Mouse (Mus musculus) left cerebral cortex, postnatal 36 days (tissue): ENCODE data around the gene Sh3bp5. TPM values are rescaled to one million over a fixed set of nuclear protein-coding genes. Genes with fewer than 3 reads are reported as not detected.

Experiments
- DNase-seq, 2 experiments: peaks; one replicate each; pipeline ENCODE4 v3.0.0; 2021 to 2022; ENCODE audit warnings: low spot score in 2 of 2, mixed read lengths in 1 of 2
- intact Hi-C: fragments of 180-260 bp; cut with DNase I; formaldehyde crosslinking; loops from one replicate; pipeline ENCODE4 v1.15.1; 2025
- total RNA-seq, 2 experiments: library from RNA; stranded (reverse); gene quantifications; 2 replicates each; pipeline ENCODE4 v1.2.3; 2021

The Sh3bp5 gene
- total RNA-seq, 2 experiments from 2014 or later: 60.1 to 60.2 TPM

- intact Hi-C loops: loop anchor here (5.0 kb wide), 1 partner anchor 54 kb away; the partner anchor contains the start of gene Sh3bp5
- peak; percentile 76 to 84 for DNase-seq
Observed at GRCm38 (mm10) chr14:31383470-31384050, 52.3 kb downstream of the Sh3bp5 start.

- DNase-seq: no peak
- intact Hi-C loops: loop anchor here (5.0 kb wide), 1 partner anchor 55 kb away; the partner anchor contains the start of gene Sh3bp5
Observed at GRCm38 (mm10) chr14:31382276-31382675, 53.6 kb downstream of the Sh3bp5 start.

- no peak for DNase-seq
Observed at GRCm38 (mm10) chr14:31376331-31376730, 59.5 kb downstream of the Sh3bp5 start.

GRCm38 (mm10) chr14:31374390-31374789 is 61.5 kb downstream of the Sh3bp5 start:
- intact Hi-C loops: no loop called here
- DNase-seq: no peak

More at GRCm38 (mm10) chr14:31376331-31376730, 59.5 kb downstream of the Sh3bp5 start:
- intact Hi-C loops: no loop called here

GRCm38 (mm10) chr14:31369377-31369776 is 66.5 kb downstream of the Sh3bp5 start:
- DNase-seq: no peak
- intact Hi-C loops: no loop called here

- intact Hi-C loops: loop anchor here (2.0 kb wide), 1 partner anchor 105 kb away; no protein-coding TSS in a partner anchor
- DNase-seq: no peak
Observed at GRCm38 (mm10) chr14:31367951-31368350, 67.9 kb downstream of the Sh3bp5 start.

- intact Hi-C loops: no loop called here
Observed at GRCm38 (mm10) chr14:31365350-31365749, 70.5 kb downstream of the Sh3bp5 start.

GRCm38 (mm10) chr14:31364589-31364988 is 71.3 kb downstream of the Sh3bp5 start:
- DNase-seq: no peak
- intact Hi-C loops: no loop called here

More at GRCm38 (mm10) chr14:31365350-31365749, 70.5 kb downstream of the Sh3bp5 start:
- peak in 1 of 2 experiments; percentile 55 for DNase-seq

GRCm38 (mm10) chr14:31362236-31362635 is 73.6 kb downstream of the Sh3bp5 start:
- intact Hi-C loops: no loop called here

GRCm38 (mm10) chr14:31345367-31345766 is 90.5 kb downstream of the Sh3bp5 start:
- DNase-seq: no peak
- intact Hi-C loops: loop anchor here (10.0 kb wide), 1 partner anchor 259 kb away; no protein-coding TSS in a partner anchor

More at GRCm38 (mm10) chr14:31362236-31362635, 73.6 kb downstream of the Sh3bp5 start:
- DNase-seq: no peak

- DNase-seq: no peak
- intact Hi-C loops: loop anchor here (10.0 kb wide), 1 partner anchor 262 kb away; no protein-coding TSS in a partner anchor
Observed at GRCm38 (mm10) chr14:31343241-31343640, 92.6 kb downstream of the Sh3bp5 start.

- DNase-seq: no peak
- intact Hi-C loops: loop anchor here (5.0 kb wide), 2 partner anchors 66 to 86 kb away; partner anchors contain the start of genes Bap1 and Phf7
Observed at GRCm38 (mm10) chr14:31337947-31338346, 97.9 kb downstream of the Sh3bp5 start.

GRCm38 (mm10) chr14:31337406-31337805 is 98.5 kb downstream of the Sh3bp5 start:
- DNase-seq: no peak
- intact Hi-C loops: loop anchor here (5.0 kb wide), 2 partner anchors 65 to 85 kb away; partner anchors contain the start of genes Bap1 and Phf7

- intact Hi-C loops: loop anchor here (5.0 kb wide), 2 partner anchors 64 to 84 kb away; partner anchors contain the start of genes Bap1 and Phf7
- peak; percentile 96 to 97 for DNase-seq
Observed at GRCm38 (mm10) chr14:31336369-31337155, 99.3 kb downstream of the Sh3bp5 start, which contains the start of gene Capn7. Gene Capn7 (plus strand): TSS chr14:31336638.

- no peak for DNase-seq
Observed at GRCm38 (mm10) chr14:31335765-31336164, 100.1 kb downstream of the Sh3bp5 start.

GRCm38 (mm10) chr14:31330957-31331356 is 104.9 kb downstream of the Sh3bp5 start:
- DNase-seq: no peak
- intact Hi-C loops: no loop called here

More at GRCm38 (mm10) chr14:31335765-31336164, 100.1 kb downstream of the Sh3bp5 start:
- intact Hi-C loops: loop anchor here (5.0 kb wide), 2 partner anchors 63 to 83 kb away; partner anchors contain the start of genes Bap1 and Phf7

- intact Hi-C loops: no loop called here
- DNase-seq: no peak
Observed at GRCm38 (mm10) chr14:31329741-31330140, 106.1 kb downstream of the Sh3bp5 start.

- DNase-seq: no peak
- intact Hi-C loops: no loop called here
Observed at GRCm38 (mm10) chr14:31327681-31328080, 108.2 kb downstream of the Sh3bp5 start.

- intact Hi-C loops: no loop called here
- no peak for DNase-seq
Observed at GRCm38 (mm10) chr14:31327196-31327595, 108.7 kb downstream of the Sh3bp5 start.

GRCm38 (mm10) chr14:31326770-31327169 is 109.1 kb downstream of the Sh3bp5 start:
- no peak for DNase-seq
- intact Hi-C loops: no loop called here
